Mouse (Mus musculus) c-Kit-negative CD71-positive TER-119-positive erythroid progenitor cells, embryonic 14.5 days (primary cell): ENCODE measurements around the gene Med8.

ENCODE experiments used
- DNase-seq: peaks from one replicate; pipeline ENCODE4 v3.0.0-alpha.2; 2013; ENCODE audit warnings: low read depth, low spot score

The Med8 gene

DNA sequence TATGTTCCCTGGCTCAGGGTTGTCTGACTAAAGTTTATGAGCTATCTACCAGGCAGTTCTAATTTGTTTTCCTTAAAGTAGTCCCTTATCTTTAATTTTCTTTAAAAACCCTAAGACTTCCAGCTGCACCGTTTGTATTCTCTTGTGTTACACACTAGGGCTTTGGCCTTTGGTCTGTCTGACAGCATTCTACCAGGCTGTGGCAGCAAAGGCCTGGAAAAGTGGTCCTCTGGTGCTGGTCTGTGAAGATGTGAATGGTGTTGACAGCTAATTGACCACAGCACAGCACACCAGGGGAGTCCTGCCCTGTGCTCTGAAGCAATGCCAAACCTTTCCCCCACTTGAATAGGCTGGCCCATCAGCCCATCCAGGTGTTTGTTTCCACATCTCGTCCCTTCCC is 6.6 kb downstream of the Med8 start:
- DNase-seq, result no peak

DNA sequence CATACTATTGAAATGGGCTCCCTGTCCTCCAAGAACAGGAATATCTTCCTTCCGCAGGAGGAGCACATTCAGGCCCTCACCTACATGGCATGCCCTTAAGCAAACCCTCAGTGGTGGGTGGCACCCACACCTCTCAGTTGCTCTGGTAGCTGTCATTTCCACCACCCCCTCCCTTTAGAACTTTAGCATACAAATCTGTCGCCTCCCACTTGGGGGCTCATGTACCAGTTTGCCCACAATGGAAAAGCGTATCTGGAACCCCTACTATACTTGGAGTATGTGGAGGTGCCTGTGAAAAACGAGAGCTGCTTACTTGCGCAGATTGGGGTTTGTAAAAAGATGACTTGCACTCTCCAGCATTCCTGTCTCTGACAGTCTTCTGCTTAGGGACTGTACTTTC is 7.2 kb downstream of the Med8 start:
- no peak for DNase-seq

DNA sequence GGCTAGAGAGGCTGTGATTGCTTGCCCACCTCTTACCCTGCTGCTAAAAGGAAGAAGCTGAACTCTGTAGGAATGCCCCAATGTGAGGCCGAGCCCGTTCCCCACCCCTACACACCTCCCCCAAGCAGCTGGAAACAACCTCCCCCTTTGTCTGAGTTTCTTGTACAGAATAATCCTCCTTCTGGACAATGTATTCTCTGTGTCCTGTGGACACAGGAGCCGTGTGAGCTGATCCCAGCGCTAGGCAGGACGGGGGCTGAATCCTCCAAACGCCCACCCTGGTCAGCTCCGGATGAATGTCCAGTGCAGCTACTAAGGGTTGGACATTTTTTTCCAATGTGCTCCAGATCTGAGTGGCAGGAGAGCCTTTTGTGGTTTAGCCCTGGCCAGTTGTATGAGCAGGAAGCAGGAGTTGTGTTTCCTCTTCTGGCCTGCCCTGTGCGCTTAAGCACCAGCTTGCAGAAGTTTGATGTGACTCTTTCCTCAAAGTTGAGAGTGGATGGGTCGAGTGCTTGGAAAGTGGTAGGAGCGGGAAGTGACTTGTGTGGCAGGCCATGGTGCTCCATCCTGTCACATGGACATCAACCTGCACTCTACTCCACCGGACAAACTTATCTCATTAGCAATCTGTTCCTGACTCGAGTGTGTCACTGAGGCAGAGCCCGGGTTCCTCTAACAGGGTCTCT is 8.1 kb downstream of the Med8 start:
- no peak for DNase-seq

DNA sequence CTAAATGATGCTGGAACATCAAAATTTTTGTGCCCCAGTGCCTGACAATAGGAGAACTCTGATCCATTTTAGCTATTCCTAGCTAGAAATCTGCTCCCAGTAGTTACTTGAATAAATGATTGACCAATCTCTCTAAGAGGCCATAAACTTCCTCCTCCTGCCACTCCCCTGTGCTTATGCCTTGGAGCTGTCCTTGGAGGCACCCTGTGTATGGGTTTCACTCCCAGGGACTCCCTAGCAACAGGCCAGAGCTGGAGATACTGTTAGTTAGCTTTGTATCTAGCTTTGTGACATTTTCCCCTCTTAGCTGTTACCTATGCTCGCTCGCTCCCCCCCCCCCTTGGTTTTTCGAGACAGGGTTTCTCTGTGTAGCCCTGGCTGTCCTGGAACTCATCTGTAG is 12.2 kb downstream of the Med8 start:
- no peak for DNase-seq

DNA sequence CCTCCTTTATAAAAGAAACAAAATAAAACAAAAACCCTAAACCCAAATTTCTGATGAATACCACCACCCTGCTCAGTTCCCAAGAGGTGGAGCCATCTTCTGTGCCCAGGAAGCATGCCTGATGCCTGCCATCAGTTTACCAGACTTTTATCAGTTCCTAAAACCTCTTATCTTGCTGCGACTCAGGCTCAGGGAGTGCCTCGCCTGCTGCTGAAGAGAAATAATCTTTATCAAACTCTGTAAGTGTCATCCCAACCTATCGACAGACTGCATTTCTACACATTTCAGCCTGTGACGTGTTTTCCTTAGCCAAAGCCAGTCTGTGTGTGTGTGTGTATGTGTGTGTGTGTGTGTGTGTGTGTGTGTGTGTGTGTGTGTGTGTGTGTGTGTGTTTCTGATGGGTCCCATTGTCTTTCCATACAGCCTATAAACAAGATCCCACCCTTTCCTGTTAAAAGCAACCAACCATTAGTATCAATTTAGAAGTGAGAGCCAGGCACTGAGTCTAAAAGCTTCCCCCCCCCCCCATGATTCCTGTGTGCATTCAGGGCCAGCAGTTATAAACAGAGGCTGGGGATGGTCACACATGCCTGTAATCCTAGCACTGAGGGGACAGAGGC is 15.5 kb downstream of the Med8 start:
- peak; percentile 57 for DNase-seq

DNA sequence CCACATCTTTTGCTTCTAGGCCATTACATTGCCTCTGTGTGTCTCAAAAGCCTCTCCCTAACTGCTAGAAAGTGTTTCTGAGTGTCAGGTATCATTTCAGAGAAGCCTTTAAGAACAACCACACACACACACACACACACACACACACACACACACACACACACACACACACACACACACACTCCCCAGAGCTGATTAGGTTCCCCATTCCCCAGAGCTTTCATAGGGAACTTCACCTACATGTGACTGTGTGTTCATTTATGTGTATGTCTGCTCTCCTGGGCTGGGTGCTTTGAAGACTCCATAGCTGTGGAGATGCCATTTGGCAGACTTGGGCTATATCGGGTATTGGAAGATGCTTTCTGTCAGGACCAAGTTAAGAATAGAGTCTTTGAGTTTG is 16.2 kb downstream of the Med8 start:
- no peak for DNase-seq

DNA sequence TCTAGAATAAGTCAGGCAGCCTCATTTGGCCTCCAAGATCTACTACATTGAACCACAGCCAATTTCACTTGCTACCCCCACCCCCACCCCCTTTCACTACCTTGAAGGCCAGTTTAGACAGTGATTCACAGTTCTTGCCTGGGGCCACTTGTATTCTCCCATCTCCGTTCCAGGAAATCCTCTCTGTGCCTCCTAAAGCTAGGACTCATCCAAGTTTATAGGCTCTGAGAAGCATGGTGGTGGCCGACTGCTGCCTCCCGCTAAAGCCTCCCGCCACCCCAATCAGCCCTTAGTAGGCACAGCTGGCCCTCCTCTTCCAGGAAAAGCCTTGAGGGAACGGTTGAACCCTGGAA is 18.3 kb downstream of the Med8 start:
- DNase-seq, result no peak

DNA sequence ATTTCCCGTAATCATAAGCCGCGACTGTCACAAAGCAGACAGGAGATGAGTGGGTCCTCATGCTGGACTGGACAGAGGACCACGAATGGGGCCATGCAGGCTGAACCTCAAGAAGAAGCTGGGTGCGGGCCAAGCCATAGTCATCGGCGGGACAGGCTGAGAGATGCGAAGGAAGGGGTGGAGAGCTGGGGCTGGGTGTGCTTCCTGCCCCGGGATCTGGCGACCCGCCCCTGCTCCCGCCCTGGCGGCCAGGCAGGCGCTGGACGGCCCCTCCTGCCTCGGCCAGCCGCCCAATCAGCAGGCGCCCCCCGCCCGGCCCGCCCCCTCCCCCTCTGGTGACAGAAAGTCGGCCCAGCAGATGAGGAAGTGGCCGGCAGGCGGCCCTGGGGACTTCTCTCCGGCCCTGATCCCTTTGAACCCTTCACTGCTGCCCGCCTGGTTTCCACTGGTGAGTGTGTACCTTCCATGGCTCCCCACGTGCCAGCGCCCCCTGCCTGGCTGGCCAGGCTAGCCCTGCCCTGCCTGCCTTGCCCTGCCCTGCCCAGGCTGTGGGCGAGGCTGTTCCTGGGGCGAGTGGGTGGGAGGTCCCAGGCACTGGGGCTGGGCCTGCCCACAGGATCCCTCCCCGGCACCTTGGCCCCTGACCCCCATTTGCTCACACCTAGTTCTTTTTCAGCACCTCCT is 18.8 kb downstream of the Med8 start, which contains the start of gene Elovl1:
TSS of gene Elovl1 (plus strand) at position 326 of the 684 bp plus-strand sequence.
- peak; percentile 65 for DNase-seq

DNA sequence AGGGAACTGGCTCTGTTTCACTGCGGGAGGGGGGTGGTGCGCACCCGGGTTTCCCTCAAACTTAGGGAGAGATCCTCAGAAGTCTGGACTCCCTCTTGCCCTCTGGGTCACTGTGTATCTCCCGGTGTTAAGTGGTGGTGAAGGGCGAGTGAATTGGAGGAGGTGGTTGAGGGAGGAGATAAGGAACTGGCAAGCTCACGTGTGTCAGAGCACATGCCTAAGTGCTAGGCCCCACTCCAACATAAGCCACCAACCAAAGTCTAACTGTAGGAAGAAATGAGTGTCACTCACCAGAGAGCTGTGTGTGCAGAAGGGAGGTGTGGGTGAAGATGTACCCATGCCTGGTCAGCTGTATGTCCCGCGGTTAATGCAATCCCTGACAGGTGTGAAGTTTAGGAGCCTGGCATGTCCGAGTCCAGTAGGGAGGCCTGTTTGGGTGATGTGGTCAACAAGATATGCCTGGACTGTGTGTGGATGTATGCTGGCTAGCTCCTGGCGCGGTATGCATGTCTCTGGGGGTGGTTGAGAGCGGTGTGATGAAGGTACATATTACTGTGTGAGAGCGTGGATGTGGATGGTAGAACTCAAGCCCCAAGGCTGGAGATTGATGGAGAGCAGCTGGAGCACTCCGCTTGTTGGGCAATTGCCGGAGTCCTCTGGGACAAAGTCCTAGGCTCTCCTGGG is 19.5 kb downstream of the Med8 start:
- DNase-seq, result no peak

DNA sequence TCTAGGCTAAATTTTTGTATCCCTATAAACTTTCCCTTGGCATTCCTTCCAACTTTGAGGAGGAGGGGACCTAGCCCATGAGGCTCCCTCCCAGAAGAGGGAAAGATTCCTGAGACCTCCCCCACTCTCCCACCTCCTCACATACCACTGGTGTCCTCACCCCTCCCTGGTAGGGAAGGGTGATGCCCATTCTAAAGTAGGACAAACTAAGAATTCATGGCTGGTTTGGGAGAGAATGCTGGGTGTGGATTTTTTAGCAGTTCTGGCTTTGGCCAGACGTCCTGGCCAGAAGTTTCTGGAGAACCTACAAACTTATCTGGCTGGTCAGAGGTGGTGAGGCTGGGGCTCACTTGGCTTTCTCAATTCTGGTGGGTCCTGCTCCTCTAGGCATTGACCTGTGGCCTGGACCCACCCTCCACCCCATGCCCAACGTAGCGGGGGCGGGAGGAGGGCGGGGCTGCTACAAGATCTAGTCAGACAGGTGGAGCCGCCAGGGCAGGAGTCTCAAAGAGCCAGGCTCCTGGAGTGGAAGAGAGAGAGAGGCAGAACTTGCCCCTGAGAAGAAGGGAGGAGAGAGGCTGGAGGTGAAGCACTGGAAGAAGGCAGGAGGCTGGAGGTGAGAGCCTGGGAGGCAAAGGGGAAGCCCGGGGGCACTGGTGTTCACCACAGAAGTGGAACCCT is 20.2 kb downstream of the Med8 start:
- no peak for DNase-seq

DNA sequence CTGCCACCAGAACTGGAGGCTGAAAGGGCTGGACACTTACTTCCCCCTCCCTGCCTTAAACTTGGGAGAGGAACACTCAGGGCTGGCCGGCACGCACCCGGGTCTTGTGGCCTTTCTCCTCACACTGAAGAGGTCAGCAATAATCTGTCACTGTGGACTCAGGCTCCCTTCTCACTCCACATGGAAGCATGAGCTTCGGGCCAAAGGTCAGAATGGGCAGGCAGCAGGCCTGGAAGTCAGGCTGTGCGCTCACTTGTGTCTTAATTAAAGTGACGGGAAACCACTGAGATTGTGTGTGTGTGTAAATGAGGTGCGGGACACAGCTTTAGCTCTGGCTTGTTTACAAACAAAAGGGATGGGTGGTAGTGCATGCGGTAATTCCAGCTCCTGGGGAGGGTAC is 23.2 kb downstream of the Med8 start:
- DNase-seq, result no peak

DNA sequence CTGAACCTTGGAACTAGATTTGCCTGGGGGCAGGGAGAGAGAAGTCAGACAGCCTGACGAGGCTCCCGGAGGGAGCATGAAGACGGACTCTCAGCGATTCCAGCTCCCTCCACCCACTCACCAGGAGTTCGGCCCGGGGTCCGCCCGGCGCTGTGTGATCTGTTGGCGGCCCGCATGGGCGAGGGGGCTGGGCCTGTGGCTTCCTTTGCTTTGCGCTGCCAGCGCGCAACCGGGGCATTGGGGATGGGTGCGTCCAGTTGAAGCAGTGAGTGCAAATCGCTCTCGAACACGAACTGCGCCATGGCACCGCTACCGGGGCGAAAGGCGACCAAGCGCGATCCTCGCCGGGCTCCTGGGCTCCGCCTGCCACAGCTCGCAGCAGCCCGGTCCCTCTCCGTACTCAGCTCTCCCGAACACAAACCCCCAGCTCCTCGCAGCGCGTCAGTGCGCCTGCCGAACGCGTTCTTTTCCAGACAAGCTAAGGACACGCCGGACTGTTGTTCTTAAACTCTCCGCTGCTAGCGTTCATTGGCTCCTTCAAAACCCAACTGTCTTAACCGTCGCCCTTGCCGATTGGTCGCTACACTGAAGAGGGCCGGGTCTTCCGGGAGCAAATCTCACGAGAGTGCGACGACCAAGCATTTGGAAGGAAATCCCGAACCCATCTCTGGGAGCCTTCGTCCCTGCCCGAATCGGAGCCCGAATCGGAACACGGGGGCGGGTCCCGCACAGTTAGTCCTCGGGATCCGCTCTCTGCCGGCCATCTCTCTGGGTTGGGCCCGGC is 27.9 kb downstream of the Med8 start, which contains the start of gene Cdc20:
TSS of gene Cdc20 (minus strand) at position 533 of the 784 bp plus-strand sequence.
- DNase-seq, result peak; percentile 93

DNA sequence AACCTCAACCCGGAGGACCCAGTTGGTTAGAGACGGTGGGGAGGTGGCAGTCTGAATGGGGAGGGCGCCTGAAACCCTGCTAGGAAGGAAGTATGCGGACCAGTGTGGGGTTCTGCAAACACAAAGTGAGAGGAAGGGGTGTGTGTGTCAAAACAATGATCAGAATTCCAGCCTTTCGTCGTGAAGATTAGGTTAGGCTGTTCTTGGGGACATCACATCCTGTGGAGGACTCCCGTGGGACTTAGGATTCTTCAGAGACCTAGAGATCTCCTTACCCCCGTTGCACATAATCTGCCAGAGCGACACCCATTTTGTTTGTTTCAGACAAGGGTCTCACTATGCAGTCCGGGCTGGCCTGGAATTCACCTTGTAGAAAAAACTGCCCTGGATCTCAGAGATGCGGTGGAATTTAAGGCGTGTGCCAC is 28.7 kb downstream of the Med8 start:
- DNase-seq, result no peak

DNA sequence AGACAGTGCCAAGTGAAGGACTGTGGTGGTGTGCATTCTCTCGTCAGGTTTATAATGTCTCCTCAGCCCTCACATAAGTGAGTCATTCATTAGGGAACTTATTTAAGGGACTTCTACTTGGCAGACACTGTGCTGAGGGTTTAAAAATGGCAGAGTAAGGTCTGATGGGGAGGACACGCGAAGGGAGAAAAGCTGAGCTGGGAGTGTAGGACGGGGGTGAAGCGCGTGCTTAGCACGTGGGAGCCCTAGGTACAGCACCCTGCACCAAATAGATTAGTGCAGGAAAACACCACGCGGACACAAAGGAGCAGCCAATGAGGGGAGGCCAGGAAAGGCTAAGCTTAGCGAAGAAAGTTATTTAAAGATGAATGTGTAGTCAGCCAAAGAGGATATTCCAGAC is 36.0 kb downstream of the Med8 start:
- no peak for DNase-seq

DNA sequence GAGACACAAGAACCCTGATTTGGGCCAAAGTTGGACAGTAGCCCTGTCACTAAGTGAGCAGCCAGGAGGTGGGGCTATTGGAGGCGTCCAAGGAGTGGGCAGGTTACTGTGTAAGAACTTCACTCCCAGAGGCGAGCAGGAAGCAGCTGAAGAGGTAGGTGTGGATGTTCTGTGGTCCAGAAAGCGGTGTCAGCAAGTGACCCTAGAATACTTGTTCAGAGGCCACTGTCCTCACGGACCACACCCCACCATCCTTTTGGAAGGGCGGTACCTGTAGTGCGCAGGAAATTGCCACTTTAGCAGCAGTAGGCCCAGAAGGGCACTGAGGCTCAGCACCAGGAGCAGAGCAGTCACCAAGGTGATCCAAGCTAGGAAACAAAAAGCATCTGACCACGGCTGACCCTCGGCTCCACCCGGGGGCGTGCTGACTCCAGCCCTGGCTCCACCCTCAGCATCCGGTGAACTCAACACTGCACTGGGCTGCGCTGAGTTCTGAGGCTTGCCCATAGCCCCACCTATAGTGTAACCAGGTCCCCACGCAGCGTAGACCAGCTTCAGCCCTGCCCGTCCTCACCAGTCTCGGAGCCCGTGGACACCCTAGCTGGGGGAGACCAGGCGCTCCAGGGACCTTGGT is 36.8 kb downstream of the Med8 start:
- DNase-seq, result no peak

DNA sequence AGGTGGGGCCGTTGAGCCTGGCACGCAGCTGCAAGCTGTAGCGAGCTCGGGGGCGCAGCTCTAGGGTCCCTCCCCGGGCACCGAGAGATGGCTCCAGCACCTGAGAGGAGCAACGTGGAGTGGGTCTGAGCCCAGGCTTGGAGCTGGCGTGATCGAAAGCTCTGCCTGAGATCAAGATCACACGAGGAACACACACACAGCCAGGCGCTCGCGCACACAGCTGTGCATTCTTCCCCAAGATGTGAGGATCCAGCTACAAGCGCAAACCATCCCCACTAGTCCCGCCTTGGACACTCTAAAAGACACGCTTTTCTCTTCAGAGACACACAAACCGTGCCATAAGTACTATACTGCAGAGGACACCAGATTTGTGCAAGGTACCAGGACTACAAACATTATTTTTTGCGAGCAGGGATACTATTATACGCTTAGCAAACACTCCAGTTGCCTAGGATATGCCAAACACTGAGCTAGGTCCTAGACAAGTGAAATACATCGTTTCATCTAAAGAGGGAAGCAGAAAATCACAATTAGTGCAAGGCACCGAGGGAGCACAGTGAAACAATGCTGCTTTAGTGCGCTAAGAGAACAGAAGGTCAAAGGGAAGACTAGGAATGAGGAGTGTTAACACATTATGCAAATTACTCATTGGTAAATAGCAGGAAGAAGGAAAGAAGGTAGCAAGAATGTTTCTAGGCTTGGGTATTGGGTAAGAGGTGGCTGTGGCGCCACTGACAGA is 37.4 kb downstream of the Med8 start:
- no peak for DNase-seq

DNA sequence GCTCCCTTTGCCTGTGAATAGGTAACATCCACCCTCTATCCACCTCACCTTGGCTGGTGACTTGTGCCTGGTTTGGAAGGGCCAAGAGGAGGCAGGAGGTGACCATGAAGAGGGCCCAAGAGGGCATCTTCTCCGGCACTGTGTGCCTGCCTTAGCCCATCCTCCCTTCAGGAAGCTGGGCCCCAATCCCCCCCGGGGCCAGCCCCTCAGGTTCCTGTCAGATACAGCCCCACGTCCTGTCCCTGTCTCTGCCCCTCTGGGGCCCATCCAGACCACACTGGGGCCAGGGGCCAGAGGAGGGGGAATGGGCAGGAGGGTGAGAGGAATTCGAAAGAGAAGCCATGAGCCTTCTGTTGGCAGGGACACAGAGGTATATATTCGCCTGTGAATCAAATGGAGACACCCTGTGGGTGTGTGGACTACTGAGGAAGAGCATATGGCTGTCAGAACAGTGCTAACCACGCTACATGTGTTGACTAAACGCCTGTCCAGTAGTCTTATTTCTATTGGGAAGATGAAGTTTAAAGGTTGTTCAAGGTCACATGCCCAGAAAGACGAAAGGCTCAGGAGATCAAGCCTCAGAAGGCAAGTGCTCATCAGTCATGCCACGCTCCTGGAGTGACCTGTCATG is 48.3 kb downstream of the Med8 start, which contains the start of gene Mpl:
TSS of gene Mpl (minus strand) at position 169 of the 631 bp plus-strand sequence.
- DNase-seq, result no peak

DNA sequence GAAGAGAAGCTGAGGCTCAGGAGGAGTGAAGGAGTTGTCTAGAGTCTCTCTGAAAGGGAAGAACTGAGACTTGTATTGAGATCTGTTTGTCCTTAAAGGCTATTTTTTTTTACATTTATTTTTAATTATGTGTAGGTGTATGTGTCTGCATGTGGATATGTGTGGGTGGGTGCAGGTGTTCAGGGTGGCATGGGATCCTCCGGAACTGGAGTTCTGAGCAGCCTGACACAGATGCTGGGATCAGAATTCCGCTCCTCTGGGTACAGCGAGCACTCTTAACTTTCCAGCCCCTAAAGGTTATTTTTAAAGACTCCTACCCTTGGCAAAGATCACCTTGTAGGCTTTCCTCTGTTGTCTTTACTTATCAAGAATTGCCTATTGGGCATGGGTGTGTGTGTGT is 55.8 kb downstream of the Med8 start:
- no peak for DNase-seq
